Mouse (Mus musculus) cerebellum, postnatal 10 days (tissue): ENCODE data around the gene Rnf185.

ENCODE experiments used
- DNase-seq, 2 experiments: peaks; one replicate each; pipeline ENCODE4 v3.0.0; 2021; ENCODE audit warnings: mixed read lengths in 2 of 2

Rnf185 gene

DNA sequence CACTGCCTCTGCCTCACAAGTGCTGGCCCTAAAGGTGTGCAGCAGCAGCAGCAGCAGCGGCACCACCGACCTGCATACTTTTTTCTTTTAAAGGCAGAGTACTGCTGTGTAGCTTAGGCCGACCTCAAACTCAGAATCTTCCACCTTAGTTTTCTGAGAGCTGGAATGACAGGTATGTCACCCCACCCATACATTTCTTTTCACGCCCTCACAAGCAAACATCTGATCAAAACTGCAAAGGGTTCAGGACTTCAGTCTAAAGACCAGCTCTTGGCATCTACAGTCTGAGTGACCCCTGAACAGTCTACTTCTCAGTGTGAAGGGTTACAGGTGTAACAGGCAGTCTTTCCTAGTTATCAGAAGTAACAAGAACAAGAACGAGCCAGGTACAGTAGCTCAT lies 61.4 kb downstream of the Rnf185 start:
- no peak for DNase-seq

- peak; percentile 21 to 29 for DNase-seq
These were observed 62.2 kb downstream of the Rnf185 start for GRCm38 (mm10) chr11:3389996-3390395.

DNA sequence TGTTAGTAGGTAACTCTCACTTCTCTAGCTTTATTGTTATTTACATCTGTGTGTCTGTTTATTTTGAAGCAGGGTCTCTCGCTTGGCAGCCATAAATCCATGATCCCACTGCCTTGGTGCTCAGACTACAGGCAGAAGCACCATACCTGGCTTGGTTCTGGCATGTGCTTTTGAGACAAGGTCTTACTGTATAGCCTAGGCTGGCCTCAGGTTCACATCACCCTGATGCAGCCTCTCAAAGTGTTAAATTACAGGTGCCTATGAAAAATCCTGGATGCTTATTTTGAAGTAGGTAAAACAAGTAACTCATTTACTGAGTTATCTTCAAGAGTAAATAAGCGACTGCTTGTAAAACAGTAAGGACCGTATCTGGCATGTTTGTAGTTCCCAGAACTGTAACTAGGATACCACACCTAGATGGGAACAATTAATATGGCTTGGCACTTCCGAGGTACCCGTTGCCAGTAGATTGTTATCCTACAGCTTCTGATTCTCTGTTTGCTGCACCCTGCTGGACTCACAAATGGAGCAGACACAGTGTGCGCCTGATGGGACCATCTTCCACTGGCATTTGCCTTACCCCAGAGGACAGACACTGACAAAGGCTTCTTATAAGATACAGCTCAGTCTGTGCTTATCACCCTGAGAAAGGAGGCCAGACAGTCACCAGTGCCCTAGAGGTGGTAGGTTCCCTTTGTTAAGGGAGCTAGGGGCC lies 64.5 kb downstream of the Rnf185 start:
- DNase-seq, result no peak

DNA sequence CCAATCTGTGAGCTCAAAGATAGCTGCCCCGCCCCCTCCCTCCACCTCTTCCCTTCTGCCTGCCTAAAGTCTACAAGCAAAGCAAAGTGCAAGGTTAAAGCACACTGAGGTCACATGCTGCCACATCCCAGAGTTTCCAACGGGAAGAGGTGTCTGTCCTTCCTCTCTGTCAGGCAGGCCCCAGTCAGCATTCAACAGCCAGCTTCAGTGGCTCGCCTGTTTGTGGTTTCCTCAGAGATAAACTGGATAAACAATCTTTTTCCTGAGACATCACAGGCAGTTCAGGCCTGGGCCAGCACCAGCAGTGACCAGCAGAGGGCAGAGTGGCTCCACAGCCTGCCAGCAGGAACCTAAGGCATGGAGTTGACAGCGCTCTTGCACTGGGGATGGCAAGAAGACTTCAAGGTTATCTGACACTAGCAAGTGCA lies 65.2 kb downstream of the Rnf185 start:
- peak; percentile 92 to 94 for DNase-seq

DNA sequence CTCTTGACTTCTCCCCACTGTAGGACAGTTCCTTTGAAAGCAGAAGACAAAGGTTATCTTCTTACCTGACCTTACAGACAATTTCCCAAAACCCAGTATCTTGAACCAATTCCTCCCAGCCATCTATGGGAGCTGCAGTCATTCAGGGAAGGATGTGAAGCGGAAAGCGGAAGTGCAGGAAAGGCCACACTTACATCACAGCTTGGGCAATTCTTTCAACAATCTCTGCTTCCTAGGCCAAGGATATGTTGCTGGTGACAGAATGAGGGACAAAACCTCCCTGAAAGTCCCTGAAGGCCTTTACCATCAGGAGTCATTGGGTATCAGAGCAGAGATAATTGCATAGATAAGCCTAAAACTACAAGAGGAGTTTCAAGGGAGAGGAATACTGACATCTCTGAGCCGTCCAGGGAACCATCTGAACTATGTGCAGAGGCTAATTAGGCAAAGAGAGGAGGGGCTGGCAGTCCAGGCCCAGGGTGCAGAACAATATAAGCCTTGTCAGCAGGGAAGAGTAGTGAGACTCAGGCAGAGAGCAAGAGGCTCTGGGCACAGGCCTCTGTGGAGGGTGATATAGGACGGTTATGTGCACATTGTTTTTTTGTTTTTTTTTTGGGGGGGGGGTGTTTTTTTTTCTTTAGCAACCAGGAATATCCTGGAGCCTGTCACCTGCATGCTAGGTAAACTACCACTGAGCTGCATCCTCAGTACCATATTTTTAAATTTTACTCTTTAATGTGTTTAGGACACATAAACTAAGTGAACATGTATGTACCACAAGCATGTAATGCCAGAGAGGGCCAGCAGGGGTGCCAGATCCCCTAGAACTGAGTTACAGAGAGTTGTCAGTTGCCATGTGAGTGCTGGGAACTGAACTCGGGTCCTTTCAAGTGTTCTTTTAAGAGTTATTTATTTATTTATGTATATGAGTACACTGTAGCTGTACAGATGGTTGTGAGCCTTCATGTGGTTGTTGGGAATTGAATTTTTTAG lies 69.3 kb downstream of the Rnf185 start:
- peak; percentile 34 to 40 for DNase-seq

DNA sequence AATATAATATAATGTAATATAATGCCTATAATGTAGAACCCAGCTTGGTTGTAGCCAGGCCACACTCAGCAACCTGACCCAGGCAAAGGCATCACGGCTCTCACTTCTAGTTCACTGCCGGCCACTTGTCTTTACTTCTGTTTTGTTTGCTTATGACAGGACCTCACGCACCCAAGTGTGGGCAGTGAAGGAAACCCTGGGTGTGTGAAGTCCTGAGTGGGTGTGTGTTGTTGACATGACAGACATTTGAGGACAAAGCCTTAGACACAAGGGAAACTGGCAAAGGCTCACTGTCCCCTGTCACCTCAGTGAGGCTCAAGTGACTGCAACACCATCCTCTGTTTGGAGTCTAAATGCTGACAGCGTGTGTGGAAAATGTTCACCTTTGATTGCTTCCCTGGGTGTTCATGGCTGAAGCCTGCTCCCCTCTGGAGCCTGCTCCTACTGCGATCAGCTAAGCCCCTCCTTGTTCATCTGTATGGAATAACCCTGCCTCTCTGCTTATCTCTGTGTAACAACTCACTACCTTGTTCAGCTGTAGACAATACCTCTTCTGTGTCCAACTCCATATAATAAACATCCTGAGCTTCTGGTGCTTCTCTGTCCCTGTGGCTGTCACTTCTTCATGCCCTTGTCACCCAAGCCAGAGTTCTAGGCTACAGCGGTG lies 70.9 kb downstream of the Rnf185 start:
- DNase-seq, result no peak

GRCm38 (mm10) chr11:3379427-3379826 lies 72.7 kb downstream of the Rnf185 start:
- DNase-seq, result no peak

- DNase-seq, result no peak
These were observed 77.4 kb downstream of the Rnf185 start for GRCm38 (mm10) chr11:3374741-3375140.

DNA sequence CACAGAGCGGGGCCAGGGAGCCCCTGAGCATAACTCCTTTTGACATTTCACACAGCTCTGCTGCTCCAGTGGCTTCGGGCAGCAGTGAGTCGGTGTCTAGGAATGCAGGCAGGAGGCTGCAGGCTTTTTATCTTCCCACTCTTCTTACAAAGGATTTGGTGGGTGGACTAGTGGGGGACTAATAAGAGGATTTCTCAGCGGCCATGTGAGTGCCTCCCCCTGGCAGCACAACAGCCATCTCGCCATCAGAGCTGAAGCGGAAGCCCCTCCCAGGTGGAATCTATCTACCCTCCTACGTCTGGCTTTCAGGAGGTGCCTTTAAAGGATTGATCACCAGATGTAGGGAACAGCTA lies 77.9 kb downstream of the Rnf185 start:
- peak; percentile 23 to 45 for DNase-seq

DNA sequence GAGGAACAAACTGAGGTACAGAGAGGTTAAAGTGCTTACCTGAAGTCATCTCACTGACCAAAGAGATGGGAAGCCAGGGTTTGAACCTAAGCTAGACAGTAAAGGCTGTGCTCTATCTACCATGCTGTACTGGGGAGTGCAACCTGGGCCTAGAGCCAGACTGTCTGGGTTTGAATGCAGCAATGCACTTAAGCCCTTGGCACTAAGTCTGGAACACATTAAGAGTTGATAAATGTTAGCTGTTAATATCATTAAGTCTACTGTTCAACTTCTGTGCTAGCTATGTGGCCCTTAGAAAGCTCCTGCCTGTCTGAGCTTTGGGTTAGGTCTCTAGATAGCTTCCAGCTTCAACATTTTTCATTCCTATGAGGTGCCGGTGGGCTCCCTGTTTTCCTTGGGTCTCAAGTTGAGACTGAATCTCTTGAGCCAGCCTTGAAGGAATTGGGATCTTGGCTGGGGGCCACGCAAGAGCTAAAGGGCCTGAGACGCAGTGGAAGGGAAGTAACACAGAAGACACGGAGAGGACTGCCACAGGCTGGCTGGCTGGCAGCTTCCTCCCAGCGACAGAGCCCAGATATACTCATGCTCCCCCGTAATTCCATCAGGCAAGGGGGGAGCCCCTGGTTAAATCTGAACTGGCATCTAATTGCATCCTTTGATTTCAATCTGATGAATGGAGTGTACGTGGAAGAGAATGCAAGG lies 78.4 kb downstream of the Rnf185 start:
- peak; percentile 55 to 59 for DNase-seq

- no peak for DNase-seq
These were observed 80.4 kb downstream of the Rnf185 start for GRCm38 (mm10) chr11:3371599-3372295.

DNA sequence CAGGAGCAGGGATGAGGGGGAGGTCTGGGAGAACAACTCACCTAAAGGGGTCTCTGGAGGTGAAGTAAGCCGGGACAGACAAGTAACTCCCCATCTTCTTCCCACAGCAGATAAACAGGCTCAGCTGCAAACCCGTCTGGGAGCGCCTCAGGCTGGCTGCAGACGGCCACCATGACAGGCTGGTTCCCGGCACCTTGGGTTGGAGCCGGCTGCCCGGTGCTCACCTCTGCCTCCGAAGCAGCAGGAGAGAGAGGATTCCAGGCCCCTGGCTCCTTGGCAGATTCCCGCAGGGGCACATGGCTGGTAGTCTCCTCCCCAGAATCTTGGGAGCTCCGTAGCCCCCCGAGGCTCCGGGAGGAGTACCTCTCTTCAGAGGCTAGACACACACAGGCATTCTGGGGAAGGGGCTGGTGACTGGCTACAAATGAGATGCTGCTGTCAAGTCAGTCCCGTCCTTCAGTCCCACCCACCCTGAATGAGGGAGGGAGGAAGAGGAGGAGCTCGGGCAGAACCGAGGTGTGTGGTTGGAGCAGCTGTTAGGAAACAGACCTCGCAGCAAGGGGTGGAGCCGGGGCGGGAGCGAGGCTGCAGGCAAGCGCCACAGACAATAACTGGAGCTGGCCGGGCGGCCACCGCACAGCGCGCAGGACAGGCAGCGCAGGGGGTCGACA lies 81.1 kb downstream of the Rnf185 start:
- peak; percentile 91 to 94 for DNase-seq

DNA sequence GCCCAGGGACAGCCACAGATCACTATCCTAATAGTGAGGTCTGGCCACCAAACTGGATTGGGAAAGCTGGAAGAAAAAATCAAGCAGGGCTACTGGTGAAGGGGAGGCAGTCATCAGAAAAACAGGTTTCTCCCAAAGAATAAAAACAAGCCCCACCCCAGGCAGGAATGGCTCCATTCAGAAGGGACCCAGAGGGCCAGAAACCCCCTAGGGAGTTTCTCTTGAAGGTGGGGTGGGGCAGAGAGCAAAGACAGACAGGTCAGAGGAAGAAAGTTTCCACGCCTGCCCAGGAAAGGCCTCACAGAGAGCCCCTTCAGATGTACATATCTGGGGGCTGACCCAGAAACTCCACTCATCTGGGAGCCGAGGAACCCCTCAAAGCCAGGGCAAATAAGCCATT lies 82.0 kb downstream of the Rnf185 start:
- no peak for DNase-seq

DNA sequence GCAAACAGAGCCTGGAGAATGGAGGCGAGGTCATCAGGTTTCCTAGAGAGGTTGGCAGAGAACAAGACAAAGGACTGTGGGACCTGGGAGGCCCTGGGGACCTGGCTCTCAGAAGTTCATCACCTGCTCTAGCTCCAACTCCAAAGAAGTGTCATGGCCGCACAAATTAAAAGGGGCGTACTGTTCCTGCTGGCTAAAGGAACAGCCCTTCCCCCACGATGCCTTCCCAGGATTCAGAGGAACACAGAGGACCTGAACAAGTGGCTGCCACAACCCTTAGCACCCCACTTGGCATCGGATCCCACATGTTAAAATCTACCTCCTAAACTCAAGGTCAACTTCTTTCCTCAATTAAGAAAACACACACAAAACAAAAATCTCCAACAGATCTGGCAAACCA lies 82.7 kb downstream of the Rnf185 start:
- DNase-seq, result no peak

GRCm38 (mm10) chr11:3368983-3369382 lies 83.2 kb downstream of the Rnf185 start:
- DNase-seq, result no peak

- no peak for DNase-seq
These were observed 85.8 kb downstream of the Rnf185 start for GRCm38 (mm10) chr11:3366411-3366810.
